Mouse (Mus musculus) embryonic stem cell, embryonic (primary cell): ENCODE data around the gene Erc2.

Source experiments
- CTCF ChIA-PET, 4 experiments: fragments of 300-600 bp in 2 of 4; fragments of 350-600 bp in 2 of 4; sonication (Branson Sonifier 250); formaldehyde crosslinking; loops; one replicate each; lab custom pipeline; 2022; ENCODE audit warnings: inconsistent platforms in 2 of 4; lab: Charles Lee
- POLR2A ChIA-PET, 4 experiments: fragments of 300-600 bp in 2 of 4; fragments of 350-600 bp in 2 of 4; sonication (Branson Sonifier 250); formaldehyde crosslinking; loops; one replicate each; lab custom pipeline; 2022; ENCODE audit warnings: antibody characterized with exemption in 4 of 4, inconsistent platforms in 1 of 4; lab: Charles Lee

The Erc2 gene

DNA sequence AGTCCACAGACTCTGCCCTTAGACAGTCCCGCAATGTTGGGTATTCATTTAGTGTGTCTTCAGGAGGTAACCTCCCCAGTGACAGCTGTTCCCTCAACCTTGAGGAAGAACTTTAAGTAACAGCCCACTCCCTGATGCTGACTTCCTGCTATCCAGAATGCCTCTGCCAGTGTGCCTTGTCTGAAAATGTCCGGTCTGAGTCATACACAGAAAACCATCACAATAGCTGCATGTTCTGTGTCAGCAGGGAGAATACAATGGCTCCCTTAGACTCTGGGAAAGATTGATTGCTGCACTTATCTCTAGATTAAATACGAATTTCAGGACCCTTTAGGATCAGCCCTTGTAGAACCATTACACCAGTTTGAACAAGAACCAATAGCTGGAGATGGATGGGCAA is 620.5 kb downstream of the Erc2 start:
- CTCF ChIA-PET, result interaction anchor here in 1 of 4 experiments (0.7 kb wide), 1 partner anchor 1752 kb away, joined by 3 read pairs; no protein-coding TSS in a partner anchor

DNA sequence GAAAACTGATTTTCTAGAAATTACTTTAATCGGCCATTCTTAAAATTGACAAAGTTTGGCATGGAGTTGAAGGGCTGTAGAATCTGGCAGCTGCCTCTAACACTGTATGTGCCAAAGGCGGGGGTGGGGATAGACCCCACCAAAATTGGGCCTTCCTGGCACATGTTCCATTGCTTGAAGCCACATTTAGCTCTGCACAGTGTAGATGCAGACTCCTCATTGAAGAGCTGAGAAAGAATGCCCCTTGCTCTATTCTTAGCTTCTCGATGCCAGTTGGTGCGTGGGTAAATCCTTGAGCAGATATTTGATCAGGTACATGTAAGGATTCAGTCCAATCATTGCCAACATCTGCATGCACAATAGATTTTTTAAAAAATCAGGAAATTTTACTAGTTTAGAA is 621.2 kb downstream of the Erc2 start:
- ChIA-PET POLR2A (no interaction called here), CTCF (no interaction called here)

More for the DNA sequence above, 620.5 kb downstream of the Erc2 start:
- POLR2A ChIA-PET, result no interaction called here

DNA sequence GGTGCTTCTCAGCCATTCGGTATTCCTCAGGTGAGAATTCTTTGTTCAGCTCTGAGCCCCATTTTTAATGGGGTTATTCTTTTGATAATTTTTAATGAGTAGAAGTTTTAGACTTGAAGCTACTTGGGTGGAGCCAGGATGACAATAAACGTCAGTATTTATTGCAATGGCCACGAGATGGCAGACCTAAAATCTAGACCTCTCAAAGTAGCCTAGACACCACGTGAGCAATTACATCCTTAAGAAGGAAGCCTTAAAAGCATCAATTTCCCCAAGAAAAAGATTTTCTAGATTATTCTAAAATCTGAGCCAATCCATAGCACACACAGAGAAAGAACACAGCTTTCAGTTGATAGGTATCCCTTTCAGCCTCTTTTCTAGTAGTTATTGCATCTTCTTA is 640.5 kb downstream of the Erc2 start:
- ChIA-PET POLR2A (no interaction called here), CTCF (no interaction called here)

DNA sequence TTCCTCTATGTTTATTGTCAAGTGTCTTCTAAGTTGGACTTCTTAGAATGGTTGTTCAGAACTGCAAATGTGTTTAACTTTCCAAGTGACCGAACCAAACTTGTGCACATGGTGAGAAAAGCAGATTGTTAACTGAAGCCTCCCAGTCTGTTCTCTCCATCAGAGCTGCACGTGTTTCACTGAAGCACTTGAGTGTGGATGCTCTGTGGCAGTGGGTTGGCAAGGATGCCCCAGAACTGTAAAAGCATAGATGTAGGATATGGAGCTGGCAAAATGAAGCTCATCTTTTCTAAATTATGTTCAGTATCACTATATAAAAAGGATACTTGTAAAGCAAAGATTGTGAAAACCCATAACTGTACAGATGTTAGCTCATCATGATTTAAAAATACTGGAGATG is 645.1 kb downstream of the Erc2 start:
- CTCF ChIA-PET, result no interaction called here
- POLR2A ChIA-PET, result no interaction called here

DNA sequence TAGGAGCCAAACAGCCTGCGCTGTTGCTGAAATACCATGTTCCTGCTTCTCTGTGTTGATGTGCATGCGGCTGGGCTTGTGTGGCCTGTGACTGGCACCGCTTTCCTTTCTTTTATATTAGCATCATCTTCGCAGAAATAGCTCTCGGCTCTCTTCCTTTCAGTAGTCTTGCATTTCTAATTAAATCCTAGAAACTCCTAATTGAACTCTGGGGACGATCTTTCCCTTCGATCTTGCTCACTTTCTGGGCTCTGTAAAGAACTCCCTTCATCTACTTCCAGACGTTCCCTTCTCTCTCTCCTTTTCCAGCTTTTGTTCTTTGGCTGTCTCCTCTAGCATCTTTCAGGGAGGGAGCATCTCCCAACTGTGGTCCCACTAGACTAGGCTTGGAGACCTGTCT is 649.6 kb downstream of the Erc2 start:
- POLR2A ChIA-PET, result no interaction called here
- CTCF ChIA-PET, result no interaction called here

DNA sequence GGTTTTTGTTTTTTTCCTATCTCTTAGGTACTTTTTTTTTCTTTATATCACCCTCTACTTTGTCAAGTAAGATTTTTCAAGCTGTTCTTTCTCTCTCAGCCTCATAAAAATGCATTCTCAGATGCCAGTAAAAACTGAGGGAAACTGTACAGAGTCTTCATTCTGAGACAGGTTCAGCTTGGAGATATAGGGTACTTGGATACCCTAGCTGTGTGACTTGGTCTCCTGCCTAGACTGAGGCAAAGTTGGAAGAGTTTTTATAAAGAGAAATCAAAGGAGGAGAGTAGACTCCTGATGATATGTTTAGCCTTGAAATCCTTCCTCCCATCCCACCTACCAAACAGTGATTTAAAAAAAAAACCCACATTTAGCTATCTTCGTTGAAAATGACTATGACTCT is 651.4 kb downstream of the Erc2 start:
- CTCF ChIA-PET, result interaction anchor here in 1 of 4 experiments (0.7 kb wide), 1 partner anchor 433 kb away, joined by 3 read pairs; no protein-coding TSS in a partner anchor

DNA sequence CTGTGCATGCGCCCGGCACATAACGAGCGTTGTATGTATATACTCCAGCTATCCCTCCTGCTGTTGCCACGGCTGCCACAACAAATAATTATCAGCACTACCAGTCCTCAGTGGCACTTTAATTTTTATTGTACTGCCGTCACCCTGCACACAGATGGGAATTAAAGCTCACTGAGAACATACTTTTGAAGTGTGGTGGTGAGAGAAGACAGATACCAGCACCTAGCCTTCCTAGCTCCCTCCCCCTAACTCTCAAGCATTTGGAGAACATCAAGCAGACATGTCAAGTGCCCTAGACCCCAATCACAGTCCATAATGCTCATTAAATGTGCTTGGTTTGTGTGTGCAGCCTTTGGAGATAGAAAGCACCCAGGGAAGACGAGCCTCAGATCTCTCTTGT is 652.6 kb downstream of the Erc2 start:
- ChIA-PET POLR2A (interaction anchor here in 1 of 4 experiments (1.3 kb wide), 1 partner anchor 16 kb away, joined by 6 read pairs; no protein-coding TSS in a partner anchor), CTCF (no interaction called here)

More for the DNA sequence above, 651.4 kb downstream of the Erc2 start:
- POLR2A ChIA-PET, result no interaction called here

DNA sequence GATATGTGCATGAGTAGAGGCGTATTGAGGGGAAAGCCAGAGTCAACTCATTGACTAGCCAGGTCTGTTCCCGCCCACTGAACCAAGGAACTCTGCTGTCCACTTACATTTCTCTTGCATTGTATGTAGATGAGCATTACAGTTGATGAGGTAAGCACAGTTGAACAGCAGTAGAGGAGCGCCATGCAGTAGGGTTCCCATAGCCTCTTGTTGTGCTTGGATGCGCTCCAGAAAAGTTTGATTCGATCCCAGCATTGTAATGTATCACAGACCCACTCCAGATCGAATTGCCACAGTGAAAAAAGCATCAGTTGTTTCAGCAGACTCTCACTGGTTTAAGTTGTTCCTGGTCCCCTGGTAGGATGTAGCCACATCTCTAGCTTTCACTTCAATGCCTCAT is 656.7 kb downstream of the Erc2 start:
- CTCF ChIA-PET, result no interaction called here
- POLR2A ChIA-PET, result no interaction called here

DNA sequence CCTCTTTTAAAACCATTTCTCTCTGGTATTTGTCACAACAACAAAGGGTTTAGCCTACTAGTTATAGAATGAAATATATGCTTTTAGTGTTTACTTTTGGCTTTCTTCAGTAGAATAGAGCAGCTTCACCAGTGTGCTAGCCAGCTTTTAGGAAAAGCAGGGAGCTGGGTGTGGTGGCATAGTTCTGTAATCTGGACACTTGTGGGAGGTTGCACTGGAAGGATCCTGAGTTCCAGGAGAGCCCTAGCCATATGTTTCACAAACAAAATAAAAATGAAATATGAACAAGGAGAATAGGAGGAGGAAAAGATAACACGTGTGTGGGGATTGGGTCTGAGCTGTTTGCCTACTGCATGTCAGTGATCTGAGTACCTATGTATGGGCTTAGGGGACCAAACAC is 658.1 kb downstream of the Erc2 start:
- CTCF ChIA-PET, result no interaction called here
- POLR2A ChIA-PET, result interaction anchor here in 1 of 4 experiments (0.7 kb wide), 1 partner anchor 920 kb away, joined by 9 read pairs; no protein-coding TSS in a partner anchor

DNA sequence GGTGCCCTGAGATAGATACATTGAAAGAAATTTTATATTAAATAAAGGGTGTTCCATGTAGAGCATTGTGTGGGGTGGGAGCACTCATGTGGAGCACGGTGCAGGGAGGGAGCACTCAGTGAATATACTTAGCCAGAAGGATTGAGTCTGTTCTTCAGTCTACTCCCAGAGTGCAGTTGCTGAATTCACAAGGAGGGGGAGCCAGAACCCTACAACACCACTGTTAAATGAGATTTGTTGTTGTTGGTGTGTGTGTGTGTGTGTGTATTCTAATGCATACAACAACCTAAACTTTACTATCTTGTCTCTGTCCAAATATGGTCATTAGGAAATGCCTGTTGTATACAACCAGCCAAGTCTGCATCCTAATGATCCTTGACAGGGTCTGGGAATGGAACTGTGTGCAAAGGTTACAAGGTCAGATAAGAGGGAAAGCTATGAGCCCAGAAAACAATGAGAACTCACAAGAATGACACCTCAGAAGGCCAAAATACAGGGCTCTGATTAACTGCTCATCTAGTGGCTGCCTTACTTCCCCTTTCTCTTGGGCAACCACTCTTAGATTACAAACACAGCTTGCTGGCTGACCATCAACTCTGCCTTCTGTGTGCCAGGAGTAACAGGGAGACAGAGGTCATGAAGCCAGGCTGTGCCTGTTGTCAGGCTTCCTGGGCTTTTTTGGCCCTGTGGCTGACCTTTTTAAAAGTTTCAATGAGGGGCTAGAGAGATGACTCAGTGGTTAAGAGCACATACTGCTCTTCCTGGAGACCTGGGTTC is 661.3 kb downstream of the Erc2 start:
- ChIA-PET POLR2A (no interaction called here), CTCF (interaction anchor here in 1 of 4 experiments (1.8 kb wide), 1 partner anchor 224 kb away, joined by 6 read pairs; no protein-coding TSS in a partner anchor)

DNA sequence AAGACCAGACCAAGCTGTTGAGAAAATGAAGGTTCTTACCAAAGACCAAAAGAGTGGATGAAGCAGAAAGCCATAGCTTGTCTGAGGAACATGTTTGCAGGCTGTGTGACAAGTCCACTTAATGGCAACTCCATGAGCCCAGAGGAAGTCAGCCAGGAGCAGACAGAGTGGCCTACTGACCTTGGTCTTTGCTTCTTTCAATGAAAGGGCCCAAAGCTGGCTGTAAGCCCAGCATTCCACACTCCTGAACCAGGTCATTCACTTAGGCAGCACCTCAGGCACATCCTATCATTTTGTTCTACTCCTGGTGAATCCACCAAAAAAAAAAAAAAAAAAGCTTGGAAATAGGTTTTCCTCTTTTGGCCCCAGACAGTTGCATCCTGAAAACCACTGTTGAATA is 664.3 kb downstream of the Erc2 start:
- ChIA-PET POLR2A (interaction anchor here in 1 of 4 experiments (0.6 to 0.7 kb wide), 2 partner anchors 415 to 1374 kb away, joined by 3 read pairs; no protein-coding TSS in a partner anchor), CTCF (no interaction called here)

DNA sequence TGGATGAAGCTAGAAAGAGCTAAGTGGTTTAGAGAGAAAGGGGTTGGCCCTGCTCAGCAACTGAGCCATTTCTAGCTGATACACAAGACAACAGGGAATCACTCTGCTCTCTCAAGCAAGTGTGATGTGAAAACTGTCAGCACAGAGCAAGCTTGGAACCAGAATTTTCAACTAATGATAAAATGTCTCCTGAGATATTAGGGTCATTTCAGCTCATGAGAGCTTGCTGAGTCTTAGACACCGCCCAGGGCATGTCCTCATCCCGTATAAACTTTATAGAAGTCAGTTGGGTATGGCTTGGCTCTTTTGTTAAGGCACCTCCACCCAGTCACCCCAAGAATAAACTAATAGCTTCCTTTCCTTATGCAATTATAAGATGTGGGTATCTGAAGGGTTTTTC is 666.0 kb downstream of the Erc2 start:
- CTCF ChIA-PET, result interaction anchor here in 2 of 4 experiments (0.8 to 1.1 kb wide), 3 partner anchors 483 to 822 kb away, joined by 3 read pairs; no protein-coding TSS in a partner anchor
- POLR2A ChIA-PET, result interaction anchor here in 1 of 4 experiments (0.5 kb wide), 1 partner anchor 186 kb away, joined by 3 read pairs; no protein-coding TSS in a partner anchor

DNA sequence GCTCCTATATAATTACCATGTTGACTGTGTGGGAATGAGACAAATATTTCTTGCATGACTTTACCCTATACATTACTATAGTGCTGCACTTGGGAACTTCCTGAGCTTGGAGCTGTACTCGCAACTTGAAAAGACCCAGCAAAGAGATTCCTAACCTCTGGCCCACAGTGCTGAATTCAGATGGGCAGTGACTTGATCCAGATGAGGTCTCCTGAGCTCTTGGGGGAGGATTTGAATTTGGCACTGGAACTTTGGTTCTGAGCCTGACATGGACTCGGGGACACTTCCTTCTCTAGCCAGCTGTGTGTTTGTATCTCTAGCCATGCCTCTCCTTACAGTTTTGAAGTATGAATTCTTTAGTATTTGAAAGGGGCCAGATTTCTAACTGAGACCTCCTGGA is 666.7 kb downstream of the Erc2 start:
- ChIA-PET CTCF (interaction anchor here in 2 of 4 experiments (0.6 to 1.1 kb wide), 2 partner anchors 669 to 884 kb away, joined by 3 read pairs; no protein-coding TSS in a partner anchor), POLR2A (no interaction called here)

DNA sequence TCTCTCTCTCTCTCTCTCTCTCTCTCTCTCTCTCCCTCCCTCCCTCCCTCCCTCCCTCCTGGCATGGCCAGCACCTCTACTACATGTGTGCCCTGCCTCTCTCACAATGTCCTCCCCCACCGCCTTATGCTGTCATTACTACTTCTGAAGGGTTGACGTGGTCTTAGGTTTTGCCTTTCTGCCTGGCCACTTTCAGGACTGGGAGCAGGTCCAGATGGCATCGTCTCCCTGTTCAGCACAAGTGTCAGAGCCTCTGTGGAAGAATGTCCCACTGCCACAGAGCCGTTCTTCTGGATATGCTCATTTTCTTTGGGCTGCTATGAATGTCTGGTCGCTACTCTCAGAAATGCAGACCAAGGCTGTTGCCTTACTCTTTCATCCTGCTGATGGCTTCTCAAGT is 671.7 kb downstream of the Erc2 start:
- ChIA-PET CTCF (no interaction called here), POLR2A (no interaction called here)

DNA sequence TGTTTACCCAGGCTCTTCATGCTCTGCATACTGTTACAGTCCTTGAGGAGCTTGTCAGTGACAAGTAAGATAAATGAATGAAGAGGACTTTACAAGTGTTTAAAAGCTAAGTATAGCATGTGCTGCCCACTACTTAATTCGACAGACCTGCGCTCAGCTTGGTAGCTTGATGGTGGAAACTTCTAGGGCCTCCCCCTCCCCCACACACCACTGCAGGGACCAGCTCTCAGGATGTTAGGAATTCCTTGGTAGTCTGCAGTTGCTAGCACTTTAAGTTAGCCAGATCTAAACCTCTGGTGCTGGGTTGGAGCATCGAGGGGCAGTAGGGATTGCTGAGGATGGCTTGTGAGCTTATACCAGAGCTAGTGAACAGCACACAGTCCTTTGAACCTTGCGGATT is 672.9 kb downstream of the Erc2 start:
- POLR2A ChIA-PET, result no interaction called here
- CTCF ChIA-PET, result no interaction called here

DNA sequence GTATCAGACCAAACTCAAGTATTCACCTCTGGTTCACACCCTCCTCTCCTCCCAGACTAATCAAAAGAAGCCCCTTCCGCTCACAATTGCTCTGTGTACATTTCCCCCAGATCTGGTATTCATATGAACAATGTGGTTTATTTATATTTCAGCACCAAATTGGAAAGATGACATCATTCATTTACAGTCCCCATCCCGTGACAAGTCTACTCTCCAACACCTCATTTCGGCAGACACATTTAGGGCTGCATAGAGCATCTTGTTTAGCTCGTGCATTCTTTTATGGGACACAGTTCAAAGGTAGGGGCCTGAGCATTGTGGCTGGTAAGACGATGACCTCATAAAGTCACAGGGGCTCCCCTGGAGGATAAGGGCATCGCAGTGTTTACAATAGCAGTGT is 677.9 kb downstream of the Erc2 start:
- ChIA-PET POLR2A (interaction anchor here in 2 of 4 experiments (0.7 to 0.9 kb wide), 2 partner anchors 9 to 66 kb away, joined by 3 to 4 read pairs; no protein-coding TSS in a partner anchor), CTCF (interaction anchor here in 1 of 4 experiments (0.6 kb wide), 1 partner anchor 9 kb away, joined by 3 read pairs; no protein-coding TSS in a partner anchor)

DNA sequence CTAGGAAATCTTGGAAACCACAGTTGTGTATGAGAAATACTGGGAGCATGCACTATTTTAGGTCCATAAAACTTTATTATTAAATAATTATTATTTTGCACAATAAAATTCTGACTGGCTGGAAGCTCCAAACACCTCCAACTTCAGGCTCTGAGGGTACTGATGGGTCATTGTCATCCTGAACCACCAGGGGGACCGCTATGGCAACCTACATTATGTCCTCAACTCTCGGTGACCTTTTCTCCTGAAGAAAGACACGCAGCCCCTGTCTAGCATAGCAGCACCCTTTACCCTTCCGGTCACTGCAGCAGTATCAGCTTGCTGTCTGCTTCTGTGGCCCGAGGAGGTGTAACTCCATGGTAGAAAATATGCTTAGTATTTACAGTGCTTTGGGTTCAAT is 679.0 kb downstream of the Erc2 start:
- CTCF ChIA-PET, result interaction anchor here in 2 of 4 experiments (0.7 kb wide), 2 partner anchors 62 to 214 kb away, joined by 3 read pairs; no protein-coding TSS in a partner anchor
- POLR2A ChIA-PET, result no interaction called here

DNA sequence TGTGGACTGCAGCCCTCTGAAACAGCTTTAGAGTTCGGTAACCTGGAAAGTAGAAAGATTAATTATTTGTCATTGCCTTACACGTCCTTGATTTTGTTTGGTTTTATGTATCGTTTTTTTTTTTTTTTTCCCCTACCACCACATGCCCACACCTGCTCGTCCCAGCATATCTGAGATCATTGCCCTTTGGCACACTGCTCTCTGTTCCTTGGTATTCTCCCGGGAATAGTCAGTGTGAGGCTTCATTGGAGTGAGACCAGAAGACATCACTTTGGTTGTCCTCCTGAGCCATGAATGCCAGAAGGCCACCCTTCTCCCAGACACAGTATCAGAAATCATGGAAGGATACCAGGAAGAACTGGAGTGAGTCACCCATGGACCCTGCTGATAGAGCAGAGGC is 681.9 kb downstream of the Erc2 start:
- ChIA-PET POLR2A (interaction anchor here in 1 of 4 experiments (0.7 kb wide), 1 partner anchor 18 kb away, joined by 3 read pairs; no protein-coding TSS in a partner anchor), CTCF (interaction anchor here in 1 of 4 experiments (0.6 kb wide), 1 partner anchor 182 kb away, joined by 3 read pairs; no protein-coding TSS in a partner anchor)

DNA sequence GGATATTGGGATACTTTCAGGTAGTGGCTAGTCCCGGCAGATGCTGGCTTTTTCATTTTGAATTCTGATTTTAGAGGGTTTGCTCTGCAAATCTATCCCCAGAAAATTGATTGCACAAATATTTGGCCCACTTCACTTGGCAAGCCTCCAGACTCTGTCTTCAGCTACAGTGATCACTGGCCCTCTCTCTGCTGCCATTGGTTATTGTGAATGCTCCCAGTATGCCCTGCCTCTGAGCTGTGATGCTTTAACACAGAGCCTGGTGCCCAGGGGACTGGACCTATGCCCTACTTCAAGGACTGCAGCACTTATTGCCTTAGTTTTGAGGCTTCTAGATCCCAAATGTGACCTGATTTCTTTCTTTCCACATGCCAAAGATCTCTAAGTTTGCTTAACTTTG is 686.4 kb downstream of the Erc2 start:
- ChIA-PET POLR2A (no interaction called here), CTCF (no interaction called here)

DNA sequence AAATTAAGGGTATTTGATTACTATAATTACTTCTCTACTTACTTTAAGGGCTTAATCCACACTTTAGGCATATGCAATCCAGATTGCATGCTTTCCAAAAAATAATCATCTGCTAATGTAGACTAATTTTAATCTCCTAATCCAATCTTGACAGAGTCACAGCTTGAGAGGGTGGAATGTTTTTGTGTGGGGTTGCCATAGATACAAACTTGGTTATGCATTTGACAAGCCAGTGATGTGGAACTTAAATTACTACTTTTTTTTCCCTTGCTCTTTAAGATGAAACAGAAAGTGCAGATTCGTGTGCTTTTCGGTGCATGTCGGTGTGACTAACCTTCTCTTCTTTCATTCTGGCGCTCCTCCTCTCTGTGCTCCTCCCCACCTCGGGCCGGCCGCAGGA is 694.6 kb downstream of the Erc2 start:
- ChIA-PET POLR2A (no interaction called here), CTCF (no interaction called here)
